Mouse (Mus musculus) forebrain, embryonic 12.5 days (tissue): ENCODE data around the gene Cmklr1. TPM values are rescaled to one million over a fixed set of nuclear protein-coding genes. Genes with fewer than 3 reads are reported as not detected.

ENCODE experiments used
- ATAC-seq: fragments of 200-750 bp; cut with Nextera tagmentation; 2 replicates; pipeline ENCODE4 v1.8.0; 2017; ENCODE audit warnings: moderate TSS enrichment; ENCODE audit not compliant: low FRiP score
- H3K27ac ChIP-seq: fragments of 300-500 bp; sonication (generic); 2 replicates; pipeline ENCODE4 v1.5.1; 2016; ENCODE audit warnings: mild to moderate bottlenecking
- H3K27me3 ChIP-seq: fragments of 300-500 bp; sonication (generic); 2 replicates; pipeline ENCODE4 v1.6.1; 2016; ENCODE audit warnings: mild to moderate bottlenecking
- H3K36me3 ChIP-seq: fragments of 300-500 bp; sonication (generic); replicated peaks from 2 replicates; pipeline ENCODE4 v1.6.1; 2016; ENCODE audit warnings: mild to moderate bottlenecking
- H3K4me1 ChIP-seq: fragments of 300-500 bp; sonication (generic); 2 replicates; pipeline ENCODE4 v1.6.1; 2016
- H3K4me2 ChIP-seq: fragments of 300-500 bp; sonication (generic); 2 replicates; pipeline ENCODE4 v1.6.1; 2016; ENCODE audit warnings: mild to moderate bottlenecking, moderate library complexity
- H3K4me3 ChIP-seq: fragments of 300-500 bp; sonication (generic); replicated peaks from 2 replicates; pipeline ENCODE4 v1.5.1; 2016; ENCODE audit warnings: mild to moderate bottlenecking
- H3K9ac ChIP-seq: fragments of 300-500 bp; sonication (generic); 2 replicates; pipeline ENCODE4 v1.6.1; 2016; ENCODE audit warnings: mild to moderate bottlenecking
- H3K9me3 ChIP-seq: fragments of 300-500 bp; sonication (generic); 2 replicates; pipeline ENCODE4 v1.6.1; 2016
- WGBS: fragments of 180-500 bp; shearing (Covaris S2); methylation state at CpG from one replicate; pipeline ENCODE4 v1.1.7; 2016; 5-methylcytosine and 5-hydroxymethylcytosine counted together
- polyA plus RNA-seq: library from polyadenylated mRNA; unstranded; fragments of >200 nt; fragmentation: Nextera tagmentation; extraction: Ambion mirVana; gene quantifications from 2 replicates; pipeline ENCODE4 v1.2.1, GENCODE M21; 2016

The Cmklr1 gene
- polyA plus RNA-seq, 1 experiment from 2014 or later = 2.1 TPM

DNA sequence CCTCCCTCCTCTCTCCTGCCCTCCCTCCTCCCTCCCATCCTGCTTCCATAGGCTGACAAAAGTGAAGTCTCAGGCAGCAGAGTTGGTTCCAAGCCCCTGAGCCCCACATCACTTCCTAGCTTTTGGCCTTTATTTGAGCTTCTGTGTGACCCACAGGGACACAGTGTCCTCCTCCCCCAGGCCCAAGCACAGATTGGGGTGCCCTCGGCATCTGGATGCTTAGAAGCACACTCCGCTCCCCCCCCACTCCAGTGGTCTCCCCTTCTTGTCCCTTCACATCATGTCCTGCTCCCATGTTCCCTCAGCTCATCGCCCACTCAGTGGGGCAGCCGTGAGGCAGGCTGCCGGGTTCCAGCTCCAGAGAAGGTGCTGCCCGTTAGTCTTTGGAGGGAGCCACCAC, 39.1 kb downstream of the Cmklr1 start:
- Histone ChIP-seq H3K4me2 (no peak overlapping the region), H3K4me1 (peaks cover 13% of the 10 kb centered on the region), H3K4me3 (no peak overlapping the region), H3K36me3 (no peaks in the 10 kb centered on the region), H3K27me3 (0 out of 2 replicates have a peak, but pooled peaks cover 4% of the 10 kb centered on the region), H3K9ac (no peak overlapping the region), H3K9me3 (no peaks in the 10 kb centered on the region), H3K27ac (no peak overlapping the region)
- no peak for ATAC-seq
- 83% methylated on average over 6 of the region's 6 CpGs for WGBS

GRCm38 (mm10) chr5:113610490-113610889, 39.7 kb downstream of the Cmklr1 start:
- WGBS = 71% methylated on average over 6 of the region's 6 CpGs
- no peak for ATAC-seq
- Histone ChIP-seq H3K4me2 (no peak overlapping the region), H3K36me3 (no peaks in the 10 kb centered on the region), H3K27ac (no peak overlapping the region), H3K27me3 (0 out of 2 replicates have a peak, but pooled peaks cover 4% of the 10 kb centered on the region), H3K9ac (no peak overlapping the region), H3K4me1 (peaks cover 13% of the 10 kb centered on the region), H3K9me3 (no peaks in the 10 kb centered on the region), H3K4me3 (no peak overlapping the region)

DNA sequence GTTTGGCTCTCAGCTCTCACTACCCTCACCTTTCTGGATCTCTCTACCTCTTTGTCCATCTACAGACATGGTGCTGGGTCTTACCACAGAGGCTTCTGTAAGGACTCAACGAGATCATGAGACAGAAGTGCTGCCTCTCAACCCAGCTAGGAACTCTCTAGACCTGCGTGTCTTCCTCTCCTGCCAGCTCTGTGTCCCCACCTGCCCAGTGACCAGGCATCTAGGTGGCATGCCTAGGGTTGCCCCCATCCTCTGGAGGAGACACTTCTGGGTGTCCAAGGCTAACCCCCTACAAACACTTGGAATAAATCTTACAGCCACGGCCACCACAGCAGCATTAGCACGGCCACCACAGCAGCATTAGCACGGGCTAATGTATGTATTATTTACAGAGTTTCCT, 40.3 kb downstream of the Cmklr1 start:
- Histone ChIP-seq H3K4me2 (no peak overlapping the region), H3K27ac (no peak overlapping the region), H3K27me3 (0 out of 2 replicates have a peak, but pooled peaks cover 4% of the 10 kb centered on the region), H3K36me3 (no peaks in the 10 kb centered on the region), H3K4me3 (no peak overlapping the region), H3K9me3 (no peaks in the 10 kb centered on the region), H3K4me1 (peaks cover 13% of the 10 kb centered on the region), H3K9ac (no peak overlapping the region)
- WGBS = 78% methylated on average over 5 of the region's 5 CpGs
- no peak for ATAC-seq

GRCm38 (mm10) chr5:113608511-113608910, 41.7 kb downstream of the Cmklr1 start:
- H3K4me1 ChIP-seq = peaks cover 13% of the 10 kb centered on the region

GRCm38 (mm10) chr5:113607941-113608431, 42.2 kb downstream of the Cmklr1 start:
- H3K27ac ChIP-seq = 0 out of 2 replicates have a peak overlapping the region, but pooled peaks have one; percentile 6
- 0 out of 2 replicates have a peak, but pooled peaks cover 4% of the 10 kb centered on the region for H3K27me3 ChIP-seq
- peaks cover 13% of the 10 kb centered on the region for H3K4me1 ChIP-seq
- 28% methylated on average over 13 of the region's 13 CpGs for WGBS
- H3K4me3 ChIP-seq = no peak overlapping the region
- H3K4me2 ChIP-seq = no peak overlapping the region
- H3K9ac ChIP-seq = no peak overlapping the region
- ATAC-seq = no peak
- H3K9me3 ChIP-seq = no peaks in the 10 kb centered on the region
- no peaks in the 10 kb centered on the region for H3K36me3 ChIP-seq

More at GRCm38 (mm10) chr5:113608511-113608910, 41.7 kb downstream of the Cmklr1 start:
- Histone ChIP-seq H3K9me3 (no peaks in the 10 kb centered on the region), H3K27me3 (0 out of 2 replicates have a peak, but pooled peaks cover 4% of the 10 kb centered on the region), H3K27ac (no peak overlapping the region), H3K36me3 (no peaks in the 10 kb centered on the region), H3K4me2 (no peak overlapping the region), H3K4me3 (no peak overlapping the region), H3K9ac (no peak overlapping the region)
- no peak for ATAC-seq
- 86% methylated on average over 8 of the region's 8 CpGs for WGBS

GRCm38 (mm10) chr5:113606961-113607785, 43.1 kb downstream of the Cmklr1 start:
- Histone ChIP-seq H3K4me2 (no peak overlapping the region), H3K9me3 (no peaks in the 10 kb centered on the region), H3K4me3 (no peak overlapping the region), H3K27me3 (0 out of 2 replicates have a peak, but pooled peaks cover 4% of the 10 kb centered on the region), H3K36me3 (no peaks in the 10 kb centered on the region), H3K9ac (no peak overlapping the region), H3K4me1 (peaks cover 11% of the 10 kb centered on the region), H3K27ac (no peak overlapping the region)
- WGBS = 87% methylated on average over 8 of the region's 8 CpGs
- no peak for ATAC-seq

DNA sequence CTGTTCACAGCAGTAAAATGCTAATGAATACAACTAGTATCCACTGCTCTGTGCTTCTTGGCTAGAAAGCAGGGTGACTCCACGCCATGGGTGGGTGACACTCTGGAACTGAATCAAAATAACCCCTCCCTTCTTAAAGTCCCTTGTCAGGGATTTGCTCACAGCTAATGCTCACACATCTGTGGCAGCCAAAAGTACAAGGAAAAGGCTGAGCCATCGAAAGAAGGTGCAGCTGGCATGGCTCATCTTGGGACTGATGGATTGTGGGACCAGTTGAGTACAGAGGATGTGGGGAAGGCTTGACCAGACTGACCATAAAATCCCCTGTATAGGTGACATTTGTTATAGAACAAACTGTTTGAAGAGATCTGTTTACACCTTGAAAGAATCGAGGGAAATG, 44.1 kb downstream of the Cmklr1 start:
- Histone ChIP-seq H3K36me3 (no peaks in the 10 kb centered on the region), H3K27me3 (0 out of 2 replicates have a peak, but pooled peaks cover 4% of the 10 kb centered on the region), H3K9me3 (no peaks in the 10 kb centered on the region), H3K27ac (no peak overlapping the region), H3K4me1 (peaks cover 11% of the 10 kb centered on the region), H3K4me3 (no peak overlapping the region), H3K4me2 (no peak overlapping the region), H3K9ac (no peak overlapping the region)
- no peak for ATAC-seq
- WGBS = 80% methylated on average over 3 of the region's 3 CpGs

DNA sequence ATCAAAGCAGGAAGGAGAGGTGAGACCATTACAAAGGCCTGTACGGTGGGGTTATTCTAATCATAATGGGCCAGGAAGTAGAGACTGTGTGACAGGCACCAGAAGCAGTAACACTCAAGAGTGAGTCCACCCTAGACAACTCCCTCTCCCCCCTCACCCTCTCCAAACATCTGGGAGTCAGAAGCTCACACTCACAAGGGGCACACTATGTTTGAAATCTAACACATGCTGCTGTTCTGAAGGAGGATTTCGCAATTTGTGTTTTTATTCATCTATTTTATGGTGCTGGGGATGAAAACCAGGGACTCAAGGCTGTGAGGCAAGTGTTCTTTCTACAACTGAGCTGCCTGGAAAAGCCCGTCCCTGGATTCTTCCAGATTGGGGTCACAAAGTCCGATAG, 45.5 kb downstream of the Cmklr1 start:
- H3K27me3 ChIP-seq = 0 out of 2 replicates have a peak, but pooled peaks cover 4% of the 10 kb centered on the region
- no peak overlapping the region for H3K9ac ChIP-seq
- 88% methylated on average over 4 of the region's 4 CpGs for WGBS
- H3K4me1 ChIP-seq = peaks cover 7% of the 10 kb centered on the region
- H3K36me3 ChIP-seq = no peaks in the 10 kb centered on the region
- no peak overlapping the region for H3K4me2 ChIP-seq
- no peaks in the 10 kb centered on the region for H3K9me3 ChIP-seq
- no peak overlapping the region for H3K27ac ChIP-seq
- no peak for ATAC-seq
- H3K4me3 ChIP-seq = no peak overlapping the region

GRCm38 (mm10) chr5:113603471-113603870, 46.8 kb downstream of the Cmklr1 start:
- 0 out of 2 replicates have a peak, but pooled peaks cover under 1% of the 10 kb centered on the region for H3K27me3 ChIP-seq
- no peak for ATAC-seq
- 81% methylated on average over 9 of the region's 9 CpGs for WGBS
- no peak overlapping the region for H3K9ac ChIP-seq
- no peak overlapping the region for H3K4me2 ChIP-seq
- H3K36me3 ChIP-seq = no peaks in the 10 kb centered on the region
- H3K4me3 ChIP-seq = no peak overlapping the region
- peaks cover 5% of the 10 kb centered on the region for H3K4me1 ChIP-seq
- H3K9me3 ChIP-seq = no peaks in the 10 kb centered on the region
- H3K27ac ChIP-seq = no peak overlapping the region

GRCm38 (mm10) chr5:113600803-113601202, 49.4 kb downstream of the Cmklr1 start:
- Histone ChIP-seq H3K36me3 (no peaks in the 10 kb centered on the region), H3K9me3 (no peaks in the 10 kb centered on the region), H3K9ac (no peak overlapping the region), H3K4me3 (no peak overlapping the region), H3K4me2 (no peak overlapping the region), H3K4me1 (no peaks in the 10 kb centered on the region; the same call in 1 of the 2 replicates), H3K27ac (no peak overlapping the region), H3K27me3 (no peaks in the 10 kb centered on the region)
- WGBS = 86% methylated on average over 4 of the region's 4 CpGs
- no peak for ATAC-seq

DNA sequence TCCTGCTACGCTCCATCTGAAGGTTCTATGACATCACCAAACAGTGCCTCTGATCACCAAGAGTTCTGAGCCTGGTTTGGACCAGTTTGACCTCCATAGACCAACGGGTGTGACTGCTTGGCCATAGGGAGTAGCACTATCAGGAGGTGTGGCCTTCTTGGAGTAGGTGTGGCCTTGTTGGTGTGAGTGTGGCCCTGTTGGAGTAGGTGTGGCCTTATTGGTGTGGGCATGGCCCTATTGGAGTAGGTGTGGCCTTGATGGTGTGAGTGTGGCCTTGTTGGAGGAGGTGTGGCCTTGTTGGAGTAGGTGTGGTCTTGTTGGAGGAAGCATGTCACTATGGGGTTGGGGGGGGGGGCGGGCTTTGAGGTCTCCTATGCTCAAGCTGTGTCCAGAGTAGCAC, 50.0 kb downstream of the Cmklr1 start:
- no peak overlapping the region for H3K27ac ChIP-seq
- WGBS = 79% methylated on average over 3 of the region's 3 CpGs
- no peaks in the 10 kb centered on the region for H3K9me3 ChIP-seq
- H3K36me3 ChIP-seq = no peaks in the 10 kb centered on the region
- no peak for ATAC-seq
- no peak overlapping the region for H3K9ac ChIP-seq
- no peak overlapping the region for H3K4me3 ChIP-seq
- H3K27me3 ChIP-seq = no peaks in the 10 kb centered on the region
- H3K4me1 ChIP-seq = no peaks in the 10 kb centered on the region; the same call in 1 of the 2 replicates
- no peak overlapping the region for H3K4me2 ChIP-seq

GRCm38 (mm10) chr5:113596780-113597353, 53.4 kb downstream of the Cmklr1 start:
- no peak for ATAC-seq
- no peak overlapping the region for H3K27ac ChIP-seq
- no peak overlapping the region for H3K4me3 ChIP-seq
- no peak overlapping the region for H3K4me2 ChIP-seq
- H3K27me3 ChIP-seq = no peaks in the 10 kb centered on the region; the same call in 1 of the 2 replicates
- no peak overlapping the region for H3K9ac ChIP-seq
- no peaks in the 10 kb centered on the region for H3K36me3 ChIP-seq
- peaks cover 18% of the 10 kb centered on the region for H3K4me1 ChIP-seq
- WGBS = 67% methylated on average over 9 of the region's 9 CpGs
- no peaks in the 10 kb centered on the region for H3K9me3 ChIP-seq
